Comparison of ENCODE assay signal across 8 mouse cellular contexts in the genomic region with DNA sequence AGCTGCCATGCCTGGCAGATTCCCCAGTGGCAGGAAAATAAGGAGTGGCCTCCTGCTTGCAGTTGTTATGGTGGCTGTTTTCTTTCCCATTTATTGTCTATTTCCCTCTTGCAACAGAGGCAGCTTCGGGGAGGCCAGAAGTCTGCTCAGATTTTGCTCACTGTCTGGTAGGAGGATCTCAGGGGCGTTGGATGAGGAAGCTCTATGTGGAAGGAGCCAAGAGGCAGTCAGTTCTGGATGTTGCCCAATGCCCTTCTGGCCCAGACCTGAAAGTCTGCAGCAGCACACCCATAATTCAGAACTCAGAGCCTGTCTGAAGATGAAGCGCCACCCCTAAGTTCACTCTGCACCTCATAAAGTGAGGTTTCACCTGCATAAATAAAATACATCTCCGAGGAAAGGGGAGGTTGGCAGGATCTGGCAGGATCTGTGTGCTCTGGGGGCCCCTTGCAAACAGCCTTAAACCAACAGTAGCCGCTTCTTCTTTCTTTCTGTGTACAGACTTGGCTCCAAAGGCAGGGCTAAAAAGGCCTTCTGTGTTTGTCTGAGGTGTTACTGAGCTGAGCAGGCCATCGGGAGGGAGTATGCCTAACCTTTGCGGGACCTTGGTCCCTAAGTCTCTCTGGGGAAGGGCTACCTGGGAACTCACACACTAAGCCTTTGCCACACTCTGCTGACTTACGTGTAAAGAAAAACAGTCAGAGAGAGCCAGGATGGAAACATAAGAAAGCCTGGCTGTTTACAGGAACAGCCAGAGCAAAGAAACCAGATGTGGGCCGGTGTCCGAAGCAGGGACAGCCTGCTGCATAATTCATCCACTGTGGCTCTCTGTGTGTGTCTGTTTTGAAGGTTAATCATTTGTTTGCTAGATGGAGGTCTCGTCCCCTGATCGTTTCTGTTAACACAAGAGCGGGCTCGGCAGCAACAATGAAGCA.
DNase-seq lines count a peak whose midpoint lies in the region; ATAC-seq and TF ChIP-seq lines count a peak whose summit lies in the region.

No protein-coding gene starts in this region.

- no peaks in the 10 kb centered on the region for H3K36me3 ChIP-seq in hindbrain, embryonic 13.5 days
- no peaks in the 10 kb centered on the region for H3K36me3 ChIP-seq in lung, postnatal 0 days (ENCODE audit: insufficient read depth, low read length)

- 0 out of 2 replicates have a peak overlapping the region, but pooled peaks have one; percentile 0 for H3K27ac ChIP-seq in hindbrain, embryonic 13.5 days
- peak overlapping the region; percentile 26; the same call in 1 of the 2 replicates for H3K27ac ChIP-seq in lung, postnatal 0 days (ENCODE audit: low read length)

- DNase-seq in layer of hippocampus, postnatal 10 days (ENCODE audit: low spot score in 2 of 2): peak; percentile 15 to 26
- DNase-seq in layer of hippocampus, postnatal 36 days: no peak
- DNase-seq in cerebellum, postnatal 25 days: peak; percentile 36 to 39
- DNase-seq in lung, postnatal 0 days (ENCODE audit: low spot score): peak; percentile 52
- no peak for DNase-seq in retina, embryonic 14.5 days (ENCODE audit: low spot score)
- no peak for DNase-seq in right cerebral cortex, postnatal 14 days
- DNase-seq in urinary bladder, postnatal 25 days (ENCODE audit: low spot score): no peak

- ATAC-seq in hindbrain, embryonic 13.5 days (ENCODE audit: low FRiP score): no peak
- no peak for ATAC-seq in lung, postnatal 0 days

- H3K4me2 ChIP-seq in hindbrain, embryonic 13.5 days: no peak overlapping the region
- H3K4me2 ChIP-seq in lung, postnatal 0 days (replicated peaks; ENCODE audit: low read depth, low read length): no peak overlapping the region

- no peaks in the 10 kb centered on the region for H3K27me3 ChIP-seq in hindbrain, embryonic 13.5 days
- no peaks in the 10 kb centered on the region for H3K27me3 ChIP-seq in lung, postnatal 0 days (replicated peaks; ENCODE audit: insufficient read depth, low read length)

- no peaks in the 10 kb centered on the region for H3K9me3 ChIP-seq in hindbrain, embryonic 13.5 days
- H3K9me3 ChIP-seq in lung, postnatal 0 days (ENCODE audit: low read length): no peaks in the 10 kb centered on the region

- WGBS in hindbrain, embryonic 13.5 days: 60% methylated on average over 14 of the region's 14 CpGs
- WGBS in lung, postnatal 0 days: 37% methylated on average over 14 of the region's 14 CpGs

- no peak overlapping the region for H3K4me3 ChIP-seq in hindbrain, embryonic 13.5 days
- H3K4me3 ChIP-seq in lung, postnatal 0 days (ENCODE audit: low read depth, low read length): no peak overlapping the region

- no peak for TF ChIP-seq CTCF in lung, postnatal 0 days (IDR thresholded peaks at IDR 0.05)

- H3K4me1 ChIP-seq in hindbrain, embryonic 13.5 days (replicated peaks): peaks cover 14% of the 10 kb centered on the region
- H3K4me1 ChIP-seq in lung, postnatal 0 days (ENCODE audit: insufficient read depth, low read depth, low read length): no peaks in the 10 kb centered on the region

- no peak overlapping the region for H3K9ac ChIP-seq in hindbrain, embryonic 13.5 days
- no peak overlapping the region for H3K9ac ChIP-seq in lung, postnatal 0 days (replicated peaks; ENCODE audit: low read depth)

- no peak for TF ChIP-seq EP300 in lung, postnatal 0 days (IDR thresholded peaks at IDR 0.05)

Comparison
In these comparisons a context has a peak if more than half of its experiments do, and no peak if none do; other contexts are left out.
1. DNase-seq: peak in layer of hippocampus, postnatal 10 days (2 of 2), cerebellum, postnatal 25 days (2 of 2) and lung, postnatal 0 days (single experiment); none in layer of hippocampus, postnatal 36 days (0 of 2), retina, embryonic 14.5 days (single experiment), right cerebral cortex, postnatal 14 days (single experiment) and urinary bladder, postnatal 25 days (single experiment).